Mouse (Mus musculus) embryo, embryonic 10.5 days (tissue): ENCODE measurements around the gene Hand2.

Source experiments
- DNase-seq: peaks from one replicate; pipeline ENCODE4 v3.0.0-alpha.2; 2015; ENCODE audit warnings: low spot score

The Hand2 gene

GRCm38 (mm10) chr8:57320851-57321743 lies at the start of gene Hand2:
Hand2 (plus strand) TSS chr8:57320983.
- peak; percentile 77 for DNase-seq

GRCm38 (mm10) chr8:57273055-57273454 lies 47.7 kb upstream of the Hand2 start:
- no peak for DNase-seq

DNA sequence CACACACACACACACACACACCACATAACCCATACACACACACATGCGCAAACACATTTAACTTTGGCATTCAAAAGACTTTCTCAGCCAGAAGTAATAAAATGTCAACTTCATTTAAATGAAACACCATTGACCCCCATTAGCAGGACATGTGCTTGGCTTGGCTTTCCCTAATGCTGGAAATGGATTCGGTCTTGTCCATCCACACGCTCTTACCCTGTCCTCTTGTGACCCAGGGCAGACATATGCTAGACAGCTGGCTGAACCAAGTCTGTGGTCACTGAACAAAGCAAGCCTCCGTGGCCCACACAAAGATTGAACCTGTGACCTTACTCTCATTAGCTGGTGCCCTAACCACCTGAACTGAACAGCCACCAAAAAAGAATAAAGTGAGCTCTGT lies 27.3 kb upstream of the Hand2 start:
- peak; percentile 36 for DNase-seq

DNA sequence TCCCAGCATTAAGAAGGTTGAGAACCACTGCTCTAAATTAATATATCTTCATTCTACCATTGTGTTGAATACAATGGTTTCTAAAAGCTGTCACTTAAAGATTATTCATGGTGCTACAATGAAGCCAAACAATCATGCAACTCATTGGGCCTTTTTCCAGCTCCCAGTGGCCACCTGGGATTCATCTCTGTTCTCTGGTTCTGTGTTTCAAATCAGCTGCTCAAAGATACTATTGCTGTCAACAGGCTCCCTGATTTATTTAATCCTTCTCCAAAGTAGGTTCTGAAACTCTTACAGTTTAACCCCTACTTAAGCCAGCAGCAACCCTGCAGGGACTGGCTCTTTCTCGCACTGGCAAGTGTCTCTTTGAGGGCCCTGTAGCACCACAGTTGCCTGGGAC lies 17.3 kb upstream of the Hand2 start:
- no peak for DNase-seq

- no peak for DNase-seq
These were observed 15.8 kb upstream of the Hand2 start for GRCm38 (mm10) chr8:57304944-57305343.

GRCm38 (mm10) chr8:57306441-57306840 lies 14.3 kb upstream of the Hand2 start:
- no peak for DNase-seq

- no peak for DNase-seq
These were observed 10.8 kb upstream of the Hand2 start for GRCm38 (mm10) chr8:57309844-57310485.

DNA sequence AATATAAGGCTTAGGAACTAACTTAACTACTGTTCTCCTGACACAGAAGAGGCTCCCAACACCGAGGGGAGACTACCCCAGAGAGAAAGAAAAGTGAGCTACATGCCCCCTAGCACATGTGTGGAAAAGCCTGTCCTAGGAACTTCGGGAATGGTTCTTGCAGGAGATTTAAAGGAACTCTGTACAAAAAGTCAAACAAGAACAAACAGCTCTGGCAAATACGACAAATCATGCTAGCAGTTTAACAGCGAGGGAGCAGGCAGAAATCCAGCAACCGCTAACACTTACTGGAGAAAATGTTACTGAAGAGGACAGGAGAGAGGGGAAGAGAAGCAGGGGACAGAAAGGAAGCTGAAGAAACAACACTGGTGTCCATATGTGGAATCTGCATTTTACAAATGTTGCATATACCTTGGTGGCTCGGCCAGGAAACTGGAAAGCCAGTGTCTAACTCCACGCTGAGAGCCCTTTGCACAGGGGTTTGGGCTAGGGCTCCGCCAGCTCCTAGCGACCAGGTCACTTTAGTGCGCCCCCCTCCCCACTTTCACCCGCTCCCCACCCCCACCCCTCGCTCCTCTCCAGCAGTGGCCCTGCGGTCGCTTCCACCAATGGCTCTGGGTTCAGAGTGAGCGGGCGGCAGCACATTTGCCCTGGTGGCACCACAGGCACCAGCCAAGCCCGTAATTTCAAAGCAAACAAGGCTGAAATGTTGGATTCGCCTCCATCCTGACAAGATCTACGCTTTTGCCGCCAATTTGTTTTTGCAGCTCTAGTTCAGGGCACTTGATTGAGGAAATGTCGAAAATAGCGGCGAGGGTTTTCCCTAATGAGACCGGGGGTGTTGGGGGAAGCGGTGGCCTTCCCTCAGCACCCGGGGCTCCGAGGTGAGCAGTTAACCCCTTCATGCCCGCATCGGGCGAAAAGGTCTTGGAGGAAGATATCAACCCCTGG lies 8.5 kb upstream of the Hand2 start:
- peak; percentile 68 for DNase-seq

- peak; percentile 41 for DNase-seq
These were observed 7.2 kb upstream of the Hand2 start for GRCm38 (mm10) chr8:57313583-57313982.

GRCm38 (mm10) chr8:57314216-57314615 lies 6.6 kb upstream of the Hand2 start:
- peak; percentile 83 for DNase-seq

GRCm38 (mm10) chr8:57315471-57315870 lies 5.3 kb upstream of the Hand2 start:
- DNase-seq = peak; percentile 46

- DNase-seq = peak; percentile 36
These were observed 3.7 kb upstream of the Hand2 start for GRCm38 (mm10) chr8:57317107-57317506.

DNA sequence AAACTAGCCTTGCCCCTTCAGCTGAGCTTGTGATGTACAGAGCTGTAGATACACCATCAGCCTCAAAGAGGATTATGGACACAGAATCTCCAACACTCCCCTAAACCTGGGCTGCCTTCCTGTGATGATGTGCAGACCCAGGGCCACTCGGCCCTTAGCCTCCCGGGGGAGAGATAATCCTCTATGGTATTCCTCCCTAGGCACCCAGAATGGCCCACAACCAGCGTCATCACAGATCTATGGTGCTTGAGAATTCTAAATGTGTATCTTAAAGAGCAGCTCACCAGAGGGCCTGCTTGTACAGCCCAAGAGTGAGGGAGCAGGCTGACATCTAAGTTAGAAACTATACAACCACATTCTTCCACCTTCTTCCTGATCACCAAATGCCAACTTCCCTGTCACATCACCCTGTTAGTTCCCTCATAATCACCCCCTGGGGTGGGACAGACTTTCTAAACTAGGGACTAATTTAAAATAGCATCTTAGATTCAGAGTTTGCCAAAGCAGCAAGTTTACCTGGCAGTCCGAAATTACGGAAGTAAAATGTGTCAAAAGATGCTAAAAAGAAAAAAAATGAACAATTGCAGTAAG lies 2.8 kb upstream of the Hand2 start:
- DNase-seq = peak; percentile 38

- DNase-seq = peak; percentile 58
These were observed 1.4 kb upstream of the Hand2 start for GRCm38 (mm10) chr8:57319092-57319980.

GRCm38 (mm10) chr8:57319981-57320585 lies 700 bp upstream of the Hand2 start:
- peak; percentile 60 for DNase-seq

- DNase-seq = peak; percentile 60
These were observed 1.4 kb downstream of the Hand2 start for GRCm38 (mm10) chr8:57321898-57322895.

GRCm38 (mm10) chr8:57322961-57323941 lies 2.5 kb downstream of the Hand2 start:
- peak; percentile 66 for DNase-seq

DNA sequence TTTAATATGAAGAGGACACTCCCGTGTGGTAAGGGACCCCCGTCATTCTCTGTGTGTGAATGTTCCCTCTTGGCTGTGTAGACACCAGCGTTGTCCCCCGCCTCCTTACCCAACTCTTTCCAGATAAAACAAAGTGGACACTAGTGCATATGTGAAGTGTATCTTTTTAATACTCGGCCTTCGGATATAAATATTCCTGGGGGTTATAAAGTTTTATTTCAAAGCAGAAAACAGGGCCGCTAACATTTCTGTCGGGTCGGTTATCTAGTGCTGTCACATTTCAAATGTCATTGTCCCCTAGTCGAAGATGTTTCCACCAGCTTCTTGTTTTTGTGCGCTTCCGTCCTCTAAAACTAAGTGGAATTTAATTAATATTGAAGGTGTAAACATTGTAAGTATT lies 3.3 kb downstream of the Hand2 start:
- peak; percentile 50 for DNase-seq
